Mouse (Mus musculus) kidney, postnatal 0 days (tissue): ENCODE data around the gene Smtnl1. TPM values are rescaled to one million over a fixed set of nuclear protein-coding genes. Genes with fewer than 3 reads are reported as not detected.

ENCODE experiments used
- ATAC-seq: fragments of 200-750 bp; cut with Nextera tagmentation; replicated peaks from 2 replicates; pipeline ENCODE4 v1.8.0; 2017; ENCODE audit warnings: low read depth, moderate number of reproducible peaks, moderate TSS enrichment, moderate library complexity; ENCODE audit not compliant: low FRiP score
- DNase-seq: peaks from one replicate; pipeline ENCODE4 v3.0.0-alpha.2; 2016; ENCODE audit warnings: low spot score
- H3K27ac ChIP-seq: fragments of 300-500 bp; sonication (generic); 2 replicates; pipeline ENCODE4 v1.5.1; 2014; ENCODE audit warnings: mild to moderate bottlenecking
- H3K27me3 ChIP-seq: fragments of 300-500 bp; sonication (generic); 2 replicates; pipeline ENCODE4 v1.6.1; 2014; ENCODE audit warnings: low read length, mixed read lengths; ENCODE audit not compliant: insufficient read depth
- H3K36me3 ChIP-seq: fragments of 300-500 bp; sonication (generic); 2 replicates; pipeline ENCODE4 v1.6.1; 2014; ENCODE audit warnings: low read length, mixed read lengths; ENCODE audit not compliant: insufficient read depth
- H3K4me1 ChIP-seq: fragments of 300-500 bp; sonication (generic); replicated peaks from 2 replicates; pipeline ENCODE4 v1.6.1; 2014; ENCODE audit warnings: antibody characterized with exemption, low read length, mixed read lengths; ENCODE audit not compliant: insufficient read depth
- H3K4me2 ChIP-seq: fragments of 300-500 bp; sonication (generic); 2 replicates; pipeline ENCODE4 v1.6.1; 2014; ENCODE audit warnings: mild to moderate bottlenecking, low read length, moderate library complexity, mixed read lengths
- H3K4me3 ChIP-seq: fragments of 300-500 bp; sonication (generic); replicated peaks from 2 replicates; pipeline ENCODE4 v1.5.1; 2014; ENCODE audit warnings: low read depth, low read length
- H3K9ac ChIP-seq: fragments of 300-500 bp; sonication (generic); 2 replicates; pipeline ENCODE4 v1.6.1; 2014; ENCODE audit warnings: low read depth, low read length
- H3K9me3 ChIP-seq: fragments of 300-500 bp; sonication (generic); replicated peaks from 2 replicates; pipeline ENCODE4 v1.6.1; 2016; ENCODE audit warnings: low read length, inconsistent platforms, mixed read lengths
- CTCF ChIP-seq: IDR thresholded peaks from 2 replicates; pipeline ENCODE4 v1.5.1; 2016; ENCODE audit warnings: antibody characterized with exemption, low read depth, mild to moderate bottlenecking, moderate library complexity
- WGBS: fragments of 180-500 bp; shearing (Covaris S2); extraction: QIAGEN DNeasy Blood & Tissue Kit; methylation state at CpG from one replicate; pipeline ENCODE4 v1.1.7; 2014; 5-methylcytosine and 5-hydroxymethylcytosine counted together
- polyA plus RNA-seq: library from polyadenylated mRNA; unstranded; fragments of >200 nt; fragmentation: Nextera tagmentation; extraction: Ambion mirVana; gene quantifications from 2 replicates; pipeline ENCODE4 v1.2.1, GENCODE M21; 2015

Gene Smtnl1
- polyA plus RNA-seq, 1 experiment from 2014 or later: 0.36 TPM

- no peaks in the 10 kb centered on the region for H3K9me3 ChIP-seq
- no peak overlapping the region for H3K27ac ChIP-seq
- H3K4me1 ChIP-seq: peaks cover 7% of the 10 kb centered on the region; the same call in 1 of the 2 replicates
- H3K36me3 ChIP-seq: peaks cover 10% of the 10 kb centered on the region; the same call in 1 of the 2 replicates
- no peak overlapping the region for H3K4me3 ChIP-seq
- no peak for ATAC-seq
- H3K27me3 ChIP-seq: peaks cover 8% of the 10 kb centered on the region
- no peak for TF ChIP-seq CTCF
- 90% methylated on average over 3 of the region's 3 CpGs for WGBS
- no peak for DNase-seq
- H3K4me2 ChIP-seq: no peak overlapping the region
- no peak overlapping the region for H3K9ac ChIP-seq
Observed at GRCm38 (mm10) chr2:84861430-84861829, 39.0 kb upstream of the Smtnl1 start.

GRCm38 (mm10) chr2:84859991-84860780 lies 37.7 kb upstream of the Smtnl1 start:
- no peak for ATAC-seq
- peaks cover 10% of the 10 kb centered on the region; the same call in 1 of the 2 replicates for H3K36me3 ChIP-seq

DNA sequence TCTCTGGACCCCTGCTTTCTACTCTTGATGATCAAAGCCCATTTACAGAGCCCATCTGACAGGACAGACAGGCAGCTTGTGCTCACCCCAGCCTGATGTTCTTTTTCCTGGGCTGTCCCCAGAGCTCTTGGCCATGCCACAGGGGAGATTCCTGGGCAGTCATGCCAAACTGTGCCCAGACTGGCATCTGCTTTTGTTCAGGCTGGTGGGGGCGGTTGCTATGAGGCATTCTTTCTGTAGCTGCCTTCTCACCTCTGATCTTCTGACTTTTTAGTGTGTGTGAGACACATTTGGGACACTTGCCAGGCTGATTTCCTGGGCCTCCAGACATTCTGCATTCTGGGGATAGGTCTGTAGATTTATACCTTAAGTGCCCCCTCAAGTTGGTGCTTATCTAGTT lies 36.1 kb upstream of the Smtnl1 start:
- ATAC-seq (no peak), DNase-seq (no peak)
- H3K9me3 ChIP-seq: no peaks in the 10 kb centered on the region
- no peak for TF ChIP-seq CTCF
- H3K36me3 ChIP-seq: peaks cover 10% of the 10 kb centered on the region; the same call in 1 of the 2 replicates
- H3K27ac ChIP-seq: no peak overlapping the region
- H3K4me2 ChIP-seq: no peak overlapping the region
- no peaks in the 10 kb centered on the region for H3K27me3 ChIP-seq
- H3K4me1 ChIP-seq: no peaks in the 10 kb centered on the region
- 100% methylated on average over 1 of the region's 1 CpGs for WGBS
- H3K9ac ChIP-seq: no peak overlapping the region
- H3K4me3 ChIP-seq: no peak overlapping the region

More at GRCm38 (mm10) chr2:84859991-84860780, 37.7 kb upstream of the Smtnl1 start:
- no peak overlapping the region for H3K27ac ChIP-seq
- H3K4me2 ChIP-seq: no peak overlapping the region
- no peak overlapping the region for H3K4me3 ChIP-seq
- DNase-seq: no peak
- no peaks in the 10 kb centered on the region for H3K27me3 ChIP-seq
- H3K9ac ChIP-seq: no peak overlapping the region
- no peak for TF ChIP-seq CTCF
- H3K9me3 ChIP-seq: no peaks in the 10 kb centered on the region
- no peaks in the 10 kb centered on the region for H3K4me1 ChIP-seq
- WGBS: 84% methylated on average over 7 of the region's 7 CpGs

DNA sequence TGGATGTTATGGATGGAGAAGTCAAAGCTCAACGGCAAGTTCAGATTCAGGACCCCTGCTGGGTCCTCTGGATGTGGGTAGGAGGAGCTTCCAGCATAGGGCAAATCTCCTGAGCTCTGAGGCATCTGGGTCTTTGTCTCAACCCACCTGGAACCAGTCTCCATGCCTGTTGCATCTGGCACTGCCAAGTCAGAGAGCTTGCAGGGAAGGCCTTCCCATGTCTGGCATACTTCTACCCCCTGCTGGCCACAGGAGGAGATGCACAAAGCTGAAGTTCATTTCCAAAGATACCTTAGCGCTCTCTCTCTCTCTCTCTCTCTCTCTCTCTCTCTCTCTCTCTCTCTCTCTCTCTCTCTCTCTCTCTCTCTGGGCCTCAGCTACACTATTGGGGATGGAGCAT lies 33.3 kb upstream of the Smtnl1 start:
- Histone ChIP-seq H3K4me3 (no peak overlapping the region), H3K27me3 (no peaks in the 10 kb centered on the region), H3K9ac (no peak overlapping the region), H3K9me3 (no peaks in the 10 kb centered on the region), H3K4me2 (no peak overlapping the region), H3K27ac (no peak overlapping the region), H3K4me1 (0 out of 2 replicates have a peak, but pooled peaks cover 5% of the 10 kb centered on the region), H3K36me3 (peaks cover 3% of the 10 kb centered on the region; the same call in 1 of the 2 replicates)
- peak; percentile 37; the same call in 1 of the 2 replicates for ATAC-seq
- DNase-seq: peak; percentile 75
- WGBS: 57% methylated on average over 2 of the region's 2 CpGs
- TF ChIP-seq CTCF: peak; percentile 94

GRCm38 (mm10) chr2:84851130-84852040 lies 28.9 kb upstream of the Smtnl1 start:
- peak overlapping the region; percentile 46 for H3K4me2 ChIP-seq

More at GRCm38 (mm10) chr2:84851130-84852040, 28.9 kb upstream of the Smtnl1 start:
- no peak overlapping the region for H3K4me3 ChIP-seq
- H3K27ac ChIP-seq: peak overlapping the region; percentile 60; the same call in 1 of the 2 replicates
- TF ChIP-seq CTCF: no peak
- DNase-seq (peak; percentile 47), ATAC-seq (peak; percentile 90)
- H3K4me1 ChIP-seq: 0 out of 2 replicates have a peak, but pooled peaks cover 5% of the 10 kb centered on the region
- WGBS: 41% methylated on average over 23 of the region's 23 CpGs
- H3K27me3 ChIP-seq: no peaks in the 10 kb centered on the region
- no peaks in the 10 kb centered on the region for H3K9me3 ChIP-seq
- H3K36me3 ChIP-seq: peaks cover 5% of the 10 kb centered on the region; the same call in 1 of the 2 replicates
- H3K9ac ChIP-seq: no peak overlapping the region
